Mouse (Mus musculus) MEL (cell line): ENCODE measurements around the gene Nell2. TPM values are rescaled to one million over a fixed set of nuclear protein-coding genes. Genes with fewer than 3 reads are reported as not detected.

Experiments
- DNase-seq: peaks from one replicate; pipeline ENCODE4 v3.0.0; 2011; ENCODE audit warnings: low read depth, low spot score
- H3K27ac ChIP-seq: 2 replicates; pipeline ENCODE4 v1.5.1; 2012; ENCODE audit warnings: low read depth, mild to moderate bottlenecking, control low read depth, low read length, moderate library complexity; ENCODE audit not compliant: control insufficient read depth
- H3K27me3 ChIP-seq, 2 experiments: fragments of 150-350 bp in 1 of 2; sonication (generic) in 1 of 2; 2 replicates each; pipeline ENCODE4 v1.6.1; 2012; ENCODE audit warnings: low read length in 2 of 2, mild to moderate bottlenecking in 2 of 2, improper control_type of control experiment in 1 of 2, moderate library complexity in 1 of 2; ENCODE audit not compliant: insufficient read depth in 2 of 2, control insufficient read depth in 1 of 2
- H3K36me3 ChIP-seq, 2 experiments: 2 replicates each; pipeline ENCODE4 v1.6.1; 2012 to 2014; ENCODE audit warnings: low read length in 2 of 2, improper control_type of control experiment in 1 of 2, inconsistent platforms in 1 of 2, mild to moderate bottlenecking in 1 of 2; ENCODE audit not compliant: insufficient read depth in 2 of 2, control insufficient read depth in 1 of 2
- H3K4me1 ChIP-seq, 2 experiments: fragments of 150-350 bp in 1 of 2; sonication (generic) in 1 of 2; 2 replicates each; pipeline ENCODE4 v1.6.1; 2012; ENCODE audit warnings: low read length in 2 of 2, improper control_type of control experiment in 1 of 2, mild to moderate bottlenecking in 1 of 2; ENCODE audit not compliant: insufficient read depth in 2 of 2, control insufficient read depth in 1 of 2
- H3K4me3 ChIP-seq, 2 experiments: fragments of 150-350 bp in 1 of 2; sonication (generic) in 1 of 2; 2 replicates each; pipeline ENCODE4 v1.5.1; 2012; ENCODE audit warnings: low read depth in 2 of 2, low read length in 2 of 2, mild to moderate bottlenecking in 2 of 2, moderate library complexity in 2 of 2, control low read depth in 1 of 2, improper control_type of control experiment in 1 of 2; ENCODE audit not compliant: control insufficient read depth in 1 of 2, insufficient read depth in 1 of 2
- H3K79me2 ChIP-seq: 2 replicates; pipeline ENCODE4 v1.6.1; 2012; ENCODE audit warnings: mild to moderate bottlenecking, low read length, moderate library complexity; ENCODE audit not compliant: control insufficient read depth, poor library complexity, insufficient read depth
- H3K9ac ChIP-seq: 2 replicates; pipeline ENCODE4 v1.6.1; 2012; ENCODE audit warnings: low read depth, mild to moderate bottlenecking, control low read depth, low read length, moderate library complexity; ENCODE audit not compliant: control insufficient read depth, poor library complexity, severe bottlenecking
- H3K9me3 ChIP-seq: fragments of 150-350 bp; sonication (generic); replicated peaks from 2 replicates; pipeline ENCODE4 v1.6.1; 2012; ENCODE audit warnings: mild to moderate bottlenecking, low read length, improper control_type of control experiment, moderate library complexity; ENCODE audit not compliant: insufficient read depth
- BHLHE40 ChIP-seq: IDR thresholded peaks from 2 replicates; pipeline ENCODE4 v1.6.1; 2012; ENCODE audit warnings: low read depth, mild to moderate bottlenecking, inconsistent platforms, low read length, improper control_type of control experiment, borderline replicate concordance
- CHD1 ChIP-seq: IDR thresholded peaks from 2 replicates; pipeline ENCODE4 v1.6.1; 2012; ENCODE audit warnings: low read depth, mild to moderate bottlenecking, inconsistent platforms, low read length, improper control_type of control experiment
- CHD2 ChIP-seq: IDR thresholded peaks from 2 replicates; pipeline ENCODE4 v1.6.1; 2011; ENCODE audit warnings: low read length, improper control_type of control experiment
- E2F4 ChIP-seq: IDR thresholded peaks from 2 replicates; pipeline ENCODE4 v1.6.1; 2011; ENCODE audit warnings: low read depth, low read length, improper control_type of control experiment, borderline replicate concordance
- EP300 ChIP-seq, 2 experiments: IDR thresholded peaks; 2 replicates each; pipeline ENCODE4 v1.6.1; 2011; ENCODE audit warnings: improper control_type of control experiment in 2 of 2, low read length in 2 of 2, low read depth in 1 of 2, mild to moderate bottlenecking in 1 of 2
- ETS1 ChIP-seq: IDR thresholded peaks from 2 replicates; pipeline ENCODE4 v1.6.1; 2012; ENCODE audit warnings: low read depth, mild to moderate bottlenecking, inconsistent platforms, low read length, improper control_type of control experiment, moderate library complexity
- GABPA ChIP-seq: IDR thresholded peaks from 2 replicates; pipeline ENCODE4 v1.6.1; 2012; ENCODE audit warnings: low read depth, mild to moderate bottlenecking, inconsistent platforms, low read length, improper control_type of control experiment, moderate library complexity
- HCFC1 ChIP-seq: IDR thresholded peaks from 2 replicates; pipeline ENCODE4 v1.6.1; 2012; ENCODE audit warnings: low read depth, mild to moderate bottlenecking, inconsistent platforms, low read length, improper control_type of control experiment, moderate library complexity
- JUND ChIP-seq: IDR thresholded peaks from 2 replicates; pipeline ENCODE4 v1.6.1; 2011; ENCODE audit warnings: low read depth, mild to moderate bottlenecking, improper control_type of control experiment, low read length
- KAT2A ChIP-seq: conservative IDR thresholded peaks from 2 replicates; pipeline ENCODE4 v1.6.1; 2012; ENCODE audit warnings: low read depth, low read length, improper control_type of control experiment, inconsistent platforms
- MAFK ChIP-seq: IDR thresholded peaks from 2 replicates; pipeline ENCODE4 v1.6.1; 2011; ENCODE audit warnings: low read depth, mild to moderate bottlenecking, low read length, improper control_type of control experiment, borderline replicate concordance
- MAX ChIP-seq: IDR thresholded peaks from 2 replicates; pipeline ENCODE4 v1.6.1; 2011; ENCODE audit warnings: low read length, improper control_type of control experiment
- MEF2A ChIP-seq: IDR thresholded peaks from 2 replicates; pipeline ENCODE4 v1.6.1; 2014; ENCODE audit warnings: low read depth, mild to moderate bottlenecking, inconsistent platforms, low read length, improper control_type of control experiment; ENCODE audit not compliant: poor library complexity, insufficient replicate concordance, severe bottlenecking; ENCODE audit errors: extremely low read depth
- MYC ChIP-seq: IDR thresholded peaks from 2 replicates; pipeline ENCODE4 v1.6.1; 2011; ENCODE audit warnings: low read depth, mild to moderate bottlenecking, low read length, improper control_type of control experiment, moderate library complexity
- NELFE ChIP-seq: IDR thresholded peaks from 2 replicates; pipeline ENCODE4 v1.6.1; 2011; ENCODE audit warnings: low read depth, low read length, improper control_type of control experiment
- POLR2A ChIP-seq, 2 experiments: IDR thresholded peaks; 2 replicates each; pipeline ENCODE4 v1.6.1; 2011 to 2012; ENCODE audit warnings: low read length in 2 of 2, mild to moderate bottlenecking in 2 of 2, control low read depth in 1 of 2, improper control_type of control experiment in 1 of 2, low read depth in 1 of 2, moderate library complexity in 1 of 2; ENCODE audit not compliant: control insufficient read depth in 1 of 2, insufficient read depth in 1 of 2, poor library complexity in 1 of 2
- POLR2AphosphoS2 ChIP-seq: IDR thresholded peaks from 2 replicates; pipeline ENCODE4 v1.6.1; 2011; ENCODE audit warnings: low read length, improper control_type of control experiment
- POLR2AphosphoS5 ChIP-seq: IDR thresholded peaks from 2 replicates; pipeline ENCODE4 v1.6.1; 2012; ENCODE audit warnings: low read depth, borderline replicate concordance, mild to moderate bottlenecking, inconsistent platforms, low read length, moderate library complexity, mixed read lengths
- RAD21 ChIP-seq: IDR thresholded peaks from 2 replicates; pipeline ENCODE4 v1.6.1; 2011; ENCODE audit warnings: mild to moderate bottlenecking, low read depth, low read length, improper control_type of control experiment
- RCOR1 ChIP-seq: IDR thresholded peaks from 2 replicates; pipeline ENCODE4 v1.6.1; 2012; ENCODE audit warnings: low read depth, mild to moderate bottlenecking, inconsistent platforms, low read length, improper control_type of control experiment
- SMC3 ChIP-seq: IDR thresholded peaks from 2 replicates; pipeline ENCODE4 v1.6.1; 2011; ENCODE audit warnings: low read depth, low read length, improper control_type of control experiment
- TAL1 ChIP-seq: IDR thresholded peaks from 2 replicates; pipeline ENCODE4 v1.6.1; 2012; ENCODE audit warnings: mild to moderate bottlenecking, inconsistent platforms, low read length, moderate library complexity, mixed read lengths
- TBP ChIP-seq: IDR thresholded peaks from 2 replicates; pipeline ENCODE4 v1.8.0; 2011; ENCODE audit warnings: low read depth, low read length, improper control_type of control experiment
- UBTF ChIP-seq: IDR thresholded peaks from 2 replicates; pipeline ENCODE4 v1.6.1; 2012; ENCODE audit warnings: low read depth, mild to moderate bottlenecking, inconsistent platforms, low read length, improper control_type of control experiment, moderate library complexity, borderline replicate concordance; ENCODE audit not compliant: insufficient read depth
- USF1 ChIP-seq: IDR thresholded peaks from 2 replicates; pipeline ENCODE4 v1.6.1; 2014; ENCODE audit warnings: low read depth, mild to moderate bottlenecking, inconsistent platforms, low read length, improper control_type of control experiment, moderate library complexity
- USF2 ChIP-seq, 2 experiments: IDR thresholded peaks; 2 replicates each; pipeline ENCODE4 v1.6.1; 2011 to 2012; ENCODE audit warnings: improper control_type of control experiment in 2 of 2, low read length in 2 of 2, borderline replicate concordance in 1 of 2, inconsistent platforms in 1 of 2, low read depth in 1 of 2, mild to moderate bottlenecking in 1 of 2; ENCODE audit not compliant: insufficient read depth in 1 of 2
- ZC3H11A ChIP-seq: IDR thresholded peaks from 2 replicates; pipeline ENCODE4 v1.6.1; 2012; ENCODE audit warnings: low read depth, mild to moderate bottlenecking, inconsistent platforms, low read length, improper control_type of control experiment
- polyA plus RNA-seq, 2 experiments: library from polyadenylated mRNA; stranded (reverse) in 1 of 2; unstranded in 1 of 2; fragments of >175 nt in 1 of 2; fragments of >200 nt in 1 of 2; gene quantifications; 2 replicates each; pipeline versions ENCODE4 v1.2.1 to v1.2.4; 2012; ENCODE audit warnings: low replicate concordance in 2 of 2, low read depth in 1 of 2; ENCODE audit not compliant: insufficient read length in 2 of 2, insufficient read depth in 1 of 2, missing spikeins in 1 of 2
- total RNA-seq: library from RNA; depleted of rRNA; stranded (reverse); fragments of 300-350 nt; gene quantifications from 2 replicates; pipeline ENCODE4 v1.2.3, GENCODE M21; 2012

The Nell2 gene
- total and polyA plus RNA-seq, 3 experiments, result not detected

DNA sequence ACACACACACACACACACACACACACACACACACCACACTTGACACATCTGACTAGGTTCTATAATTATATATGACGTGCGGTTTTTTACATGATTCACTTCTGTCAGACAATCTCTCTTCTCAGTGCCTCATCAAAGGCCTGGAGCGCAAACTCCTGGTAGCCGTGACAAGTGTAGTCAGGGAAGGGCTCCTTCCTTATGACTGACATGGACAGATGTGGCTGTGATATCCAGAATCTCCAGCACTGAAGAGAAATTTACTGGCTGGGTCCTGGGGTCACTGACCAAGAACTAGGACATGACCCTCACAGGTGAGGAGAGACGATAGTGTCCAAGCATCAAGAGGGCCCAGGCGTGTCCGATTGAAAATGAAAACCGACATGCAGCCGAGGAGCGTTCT lies 160.2 kb downstream of the Nell2 start:
- no peaks in the 10 kb centered on the region for H3K9me3 ChIP-seq
- H3K27me3 ChIP-seq, result no peaks in the 10 kb centered on the region
- no peaks in the 10 kb centered on the region for H3K4me1 ChIP-seq
- TF ChIP-seq RAD21, result no peak
- no peak for TF ChIP-seq MEF2A
- no peak for TF ChIP-seq USF1
- no peak for TF ChIP-seq SMC3
- TF ChIP-seq E2F4, result no peak
- TF ChIP-seq BHLHE40, result no peak
- TF ChIP-seq EP300 (IDR thresholded peaks at IDR 0.05; ENCODE audit: low read depth in 1 of 2, low read length in 2 of 2), result no peak
- TF ChIP-seq TAL1, result no peak
- TF ChIP-seq MAFK, result no peak
- no peak for TF ChIP-seq JUND
- TF ChIP-seq TBP, result no peak
- TF ChIP-seq RCOR1, result no peak
- no peak for TF ChIP-seq ETS1
- TF ChIP-seq CHD2, result no peak
- no peak for TF ChIP-seq GABPA
- TF ChIP-seq HCFC1, result no peak
- TF ChIP-seq POLR2AphosphoS5, result no peak
- no peak for TF ChIP-seq POLR2AphosphoS2
- no peak for TF ChIP-seq MYC
- no peak for TF ChIP-seq UBTF
- H3K4me3 ChIP-seq, result no peak overlapping the region
- no peaks in the 10 kb centered on the region for H3K36me3 ChIP-seq
- H3K27ac ChIP-seq, result no peak overlapping the region
- H3K79me2 ChIP-seq, result no peaks in the 10 kb centered on the region
- no peak overlapping the region for H3K9ac ChIP-seq
- DNase-seq, result no peak

- Histone ChIP-seq H3K27me3 (no peaks in the 10 kb centered on the region), H3K36me3 (no peaks in the 10 kb centered on the region), H3K4me3 (no peak overlapping the region), H3K9me3 (no peaks in the 10 kb centered on the region), H3K4me1 (no peaks in the 10 kb centered on the region), H3K27ac (no peak overlapping the region), H3K79me2 (no peaks in the 10 kb centered on the region), H3K9ac (no peak overlapping the region)
- TF ChIP-seq USF2 (IDR thresholded peaks at IDR 0.05; ENCODE audit: borderline replicate concordance in 1 of 2, insufficient read depth in 1 of 2, low read depth in 1 of 2, low read length in 2 of 2), result no peak
- TF ChIP-seq CHD1, result no peak
- TF ChIP-seq SMC3, result no peak
- TF ChIP-seq MAX, result no peak
- TF ChIP-seq NELFE, result no peak
- TF ChIP-seq MAFK, result no peak
- TF ChIP-seq MYC, result no peak
- TF ChIP-seq KAT2A, result no peak
- TF ChIP-seq UBTF, result no peak
- no peak for TF ChIP-seq POLR2A (IDR thresholded peaks at IDR 0.05; ENCODE audit: control insufficient read depth in 1 of 2, insufficient read depth in 1 of 2, low read depth in 1 of 2, low read length in 2 of 2, poor library complexity in 1 of 2)
- no peak for TF ChIP-seq POLR2AphosphoS2
- TF ChIP-seq ZC3H11A, result no peak
- TF ChIP-seq POLR2AphosphoS5, result no peak
- no peak for TF ChIP-seq GABPA
- no peak for TF ChIP-seq RAD21
- TF ChIP-seq BHLHE40, result no peak
- DNase-seq, result no peak
Measured at GRCm38 (mm10) chr15:95366506-95366905, 161.9 kb downstream of the Nell2 start.
